Mouse (Mus musculus): ENCODE measurements around the gene Ttc39b. TPM values are rescaled to one million over a fixed set of nuclear protein-coding genes. Genes with fewer than 3 reads are reported as not detected.

Ttc39b gene
- polyA plus RNA-seq, 1 experiment from 2014 or later: 2.7 TPM

- Histone ChIP-seq H3K36me3 (ENCODE audit: control insufficient read depth, insufficient read depth) (no peaks in the 10 kb centered on the region), H3K9me3 (ENCODE audit: control insufficient read depth) (no peaks in the 10 kb centered on the region), H3K27ac (ENCODE audit: low read depth, low read length) (no peak overlapping the region), H3K4me2 (replicated peaks; ENCODE audit: low read depth) (no peak overlapping the region), H3K27me3 (replicated peaks; ENCODE audit: control insufficient read depth, insufficient read depth, low read length) (no peaks in the 10 kb centered on the region), H3K9ac (ENCODE audit: low read depth, low read length) (no peak overlapping the region), H3K4me3 (ENCODE audit: low read depth, low read length) (no peak overlapping the region), H3K4me1 (replicated peaks; ENCODE audit: control insufficient read depth, insufficient read depth, low read length) (no peaks in the 10 kb centered on the region)
- TF ChIP-seq CTCF (IDR thresholded peaks at IDR 0.05; ENCODE audit: low read depth): no peak
- 82% methylated on average over 9 of the region's 9 CpGs for whole genome bisulfite sequencing
- no peak for ATAC-seq
Observed at GRCm38 (mm10) chr4:83272917-83273615, 51.0 kb downstream of the Ttc39b start.

- Histone ChIP-seq H3K9ac (ENCODE audit: low read depth, low read length) (no peak overlapping the region), H3K27me3 (replicated peaks; ENCODE audit: control insufficient read depth, insufficient read depth, low read length) (no peaks in the 10 kb centered on the region), H3K4me3 (ENCODE audit: low read depth, low read length) (no peak overlapping the region), H3K9me3 (ENCODE audit: control insufficient read depth) (no peaks in the 10 kb centered on the region), H3K4me1 (replicated peaks; ENCODE audit: control insufficient read depth, insufficient read depth, low read length) (no peaks in the 10 kb centered on the region), H3K36me3 (ENCODE audit: control insufficient read depth, insufficient read depth) (no peaks in the 10 kb centered on the region), H3K27ac (ENCODE audit: low read depth, low read length) (no peak overlapping the region), H3K4me2 (replicated peaks; ENCODE audit: low read depth) (no peak overlapping the region)
- ATAC-seq: no peak
- no peak for TF ChIP-seq CTCF (IDR thresholded peaks at IDR 0.05; ENCODE audit: low read depth)
- 94% methylated on average over 8 of the region's 8 CpGs for whole genome bisulfite sequencing
Observed at GRCm38 (mm10) chr4:83270481-83270880, 53.6 kb downstream of the Ttc39b start.

GRCm38 (mm10) chr4:83269614-83270013 lies 54.4 kb downstream of the Ttc39b start:
- H3K36me3 ChIP-seq (ENCODE audit: control insufficient read depth, insufficient read depth): no peaks in the 10 kb centered on the region
- no peak for ATAC-seq
- 74% methylated on average over 6 of the region's 6 CpGs for WGBS

GRCm38 (mm10) chr4:83265926-83266692 lies 57.9 kb downstream of the Ttc39b start:
- Histone ChIP-seq H3K9ac (ENCODE audit: low read depth, low read length) (no peak overlapping the region), H3K36me3 (ENCODE audit: control insufficient read depth, insufficient read depth) (no peaks in the 10 kb centered on the region), H3K4me3 (ENCODE audit: low read depth, low read length) (no peak overlapping the region), H3K4me2 (replicated peaks; ENCODE audit: low read depth) (no peak overlapping the region), H3K27ac (ENCODE audit: low read depth, low read length) (no peak overlapping the region), H3K9me3 (ENCODE audit: control insufficient read depth) (no peaks in the 10 kb centered on the region), H3K4me1 (replicated peaks; ENCODE audit: control insufficient read depth, insufficient read depth, low read length) (no peaks in the 10 kb centered on the region), H3K27me3 (replicated peaks; ENCODE audit: control insufficient read depth, insufficient read depth, low read length) (no peaks in the 10 kb centered on the region)
- no peak for ATAC-seq
- no peak for TF ChIP-seq CTCF (IDR thresholded peaks at IDR 0.05; ENCODE audit: low read depth)
- 73% methylated on average over 14 of the region's 14 CpGs for WGBS

More at GRCm38 (mm10) chr4:83269614-83270013, 54.4 kb downstream of the Ttc39b start:
- H3K27me3 ChIP-seq (replicated peaks; ENCODE audit: control insufficient read depth, insufficient read depth, low read length): no peaks in the 10 kb centered on the region
- H3K9me3 ChIP-seq (ENCODE audit: control insufficient read depth): no peaks in the 10 kb centered on the region
- no peak overlapping the region for H3K4me3 ChIP-seq (ENCODE audit: low read depth, low read length)
- no peak overlapping the region for H3K27ac ChIP-seq (ENCODE audit: low read depth, low read length)
- no peaks in the 10 kb centered on the region for H3K4me1 ChIP-seq (replicated peaks; ENCODE audit: control insufficient read depth, insufficient read depth, low read length)
- TF ChIP-seq CTCF (IDR thresholded peaks at IDR 0.05; ENCODE audit: low read depth): no peak
- no peak overlapping the region for H3K9ac ChIP-seq (ENCODE audit: low read depth, low read length)
- no peak overlapping the region for H3K4me2 ChIP-seq (replicated peaks; ENCODE audit: low read depth)

GRCm38 (mm10) chr4:83264832-83265231 lies 59.2 kb downstream of the Ttc39b start:
- Histone ChIP-seq H3K4me2 (replicated peaks; ENCODE audit: low read depth) (no peak overlapping the region), H3K27me3 (replicated peaks; ENCODE audit: control insufficient read depth, insufficient read depth, low read length) (no peaks in the 10 kb centered on the region), H3K36me3 (ENCODE audit: control insufficient read depth, insufficient read depth) (no peaks in the 10 kb centered on the region), H3K9me3 (ENCODE audit: control insufficient read depth) (no peaks in the 10 kb centered on the region), H3K4me3 (ENCODE audit: low read depth, low read length) (no peak overlapping the region), H3K27ac (ENCODE audit: low read depth, low read length) (no peak overlapping the region), H3K4me1 (replicated peaks; ENCODE audit: control insufficient read depth, insufficient read depth, low read length) (no peaks in the 10 kb centered on the region), H3K9ac (ENCODE audit: low read depth, low read length) (no peak overlapping the region)
- 77% methylated on average over 2 of the region's 2 CpGs for WGBS
- ATAC-seq: no peak
- no peak for TF ChIP-seq CTCF (IDR thresholded peaks at IDR 0.05; ENCODE audit: low read depth)

GRCm38 (mm10) chr4:83261998-83262397 lies 62.1 kb downstream of the Ttc39b start:
- WGBS: 9% methylated on average over 2 of the region's 2 CpGs

More at GRCm38 (mm10) chr4:83261998-83262397, 62.1 kb downstream of the Ttc39b start:
- peak; percentile 72 for TF ChIP-seq CTCF (IDR thresholded peaks at IDR 0.05; ENCODE audit: low read depth)
- Histone ChIP-seq H3K4me2 (replicated peaks; ENCODE audit: low read depth) (no peak overlapping the region), H3K9ac (ENCODE audit: low read depth, low read length) (no peak overlapping the region), H3K4me3 (ENCODE audit: low read depth, low read length) (no peak overlapping the region), H3K27ac (ENCODE audit: low read depth, low read length) (no peak overlapping the region), H3K27me3 (replicated peaks; ENCODE audit: control insufficient read depth, insufficient read depth, low read length) (no peaks in the 10 kb centered on the region), H3K4me1 (replicated peaks; ENCODE audit: control insufficient read depth, insufficient read depth, low read length) (no peaks in the 10 kb centered on the region), H3K36me3 (ENCODE audit: control insufficient read depth, insufficient read depth) (no peaks in the 10 kb centered on the region), H3K9me3 (ENCODE audit: control insufficient read depth) (no peaks in the 10 kb centered on the region)
- no peak for ATAC-seq
